Mouse (Mus musculus): ENCODE measurements around the gene Lyrm9.

Gene Lyrm9

GRCm38 (mm10) chr11:78815986-78816792 lies 10.2 kb upstream of the Lyrm9 start:
- no peak for DNase-seq (ENCODE audit: low spot score)

GRCm38 (mm10) chr11:78817311-78818022 lies 8.9 kb upstream of the Lyrm9 start:
- DNase-seq (ENCODE audit: low spot score), result no peak

GRCm38 (mm10) chr11:78820337-78821000 lies 5.9 kb upstream of the Lyrm9 start:
- DNase-seq (ENCODE audit: low spot score), result no peak

DNA sequence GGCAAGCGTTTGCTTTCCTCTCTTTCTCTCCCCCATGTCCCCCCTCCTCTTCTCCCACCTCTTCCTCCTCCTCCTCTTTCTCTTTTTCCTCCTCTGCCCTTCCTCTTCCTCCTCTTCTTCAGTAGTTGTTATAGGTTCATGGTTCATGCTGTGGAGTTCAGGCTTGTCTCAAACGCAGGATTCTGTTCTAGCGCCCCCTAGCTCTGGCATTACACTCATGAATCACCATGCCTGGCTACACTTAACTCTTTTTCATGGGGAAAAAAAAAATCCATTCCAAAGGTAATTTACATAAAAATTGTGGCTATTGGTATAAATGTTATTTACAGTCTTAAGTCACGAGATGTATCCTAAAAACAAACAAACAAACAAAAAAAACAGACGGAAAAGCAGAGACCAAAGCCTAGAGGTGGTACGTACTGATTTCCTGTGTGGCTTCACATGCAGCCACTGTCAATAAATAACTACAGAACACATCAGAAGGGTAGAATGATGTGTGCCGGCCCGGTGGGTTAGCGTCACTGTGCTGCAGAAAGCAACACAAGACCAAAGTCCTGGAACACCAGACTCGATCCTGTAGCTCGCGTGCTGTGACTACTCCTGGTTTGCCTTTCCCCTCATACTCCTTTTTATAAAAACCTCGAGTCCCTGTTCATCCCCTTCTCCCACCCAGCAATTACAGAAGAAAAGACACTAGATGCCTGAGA lies 3.4 kb upstream of the Lyrm9 start:
- peak; percentile 62 for DNase-seq (ENCODE audit: low spot score)

- DNase-seq (ENCODE audit: low spot score), result no peak
These were observed 1.2 kb downstream of the Lyrm9 start for GRCm38 (mm10) chr11:78827546-78827945.

GRCm38 (mm10) chr11:78828386-78828785 lies 2.0 kb downstream of the Lyrm9 start:
- peak; percentile 75 for DNase-seq (ENCODE audit: low spot score)

- no peak for DNase-seq (ENCODE audit: low spot score)
These were observed 3.0 kb downstream of the Lyrm9 start for GRCm38 (mm10) chr11:78829373-78829772.

DNA sequence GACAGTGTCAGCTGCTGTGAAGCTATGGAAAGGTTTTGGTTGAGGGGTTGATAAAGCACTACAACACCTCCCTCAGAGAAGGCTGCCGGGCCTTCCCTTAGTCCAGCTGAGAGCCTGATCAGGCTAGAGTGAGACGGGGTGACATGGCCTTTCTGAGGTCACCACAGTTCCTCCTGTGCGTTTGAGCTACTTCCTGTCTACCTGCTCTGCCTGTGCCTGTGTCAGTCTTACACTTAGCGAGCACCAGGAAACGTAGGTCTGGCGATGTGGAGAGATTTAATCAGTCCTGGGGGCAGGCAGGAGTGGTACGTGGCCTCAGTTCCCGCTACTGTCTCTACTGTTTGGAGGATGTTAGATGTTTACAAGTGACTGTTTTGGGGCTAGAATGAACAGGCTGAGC lies 3.8 kb downstream of the Lyrm9 start:
- no peak for DNase-seq (ENCODE audit: low spot score)

- DNase-seq (ENCODE audit: low spot score), result no peak
These were observed 5.3 kb downstream of the Lyrm9 start for GRCm38 (mm10) chr11:78831716-78832115.

DNA sequence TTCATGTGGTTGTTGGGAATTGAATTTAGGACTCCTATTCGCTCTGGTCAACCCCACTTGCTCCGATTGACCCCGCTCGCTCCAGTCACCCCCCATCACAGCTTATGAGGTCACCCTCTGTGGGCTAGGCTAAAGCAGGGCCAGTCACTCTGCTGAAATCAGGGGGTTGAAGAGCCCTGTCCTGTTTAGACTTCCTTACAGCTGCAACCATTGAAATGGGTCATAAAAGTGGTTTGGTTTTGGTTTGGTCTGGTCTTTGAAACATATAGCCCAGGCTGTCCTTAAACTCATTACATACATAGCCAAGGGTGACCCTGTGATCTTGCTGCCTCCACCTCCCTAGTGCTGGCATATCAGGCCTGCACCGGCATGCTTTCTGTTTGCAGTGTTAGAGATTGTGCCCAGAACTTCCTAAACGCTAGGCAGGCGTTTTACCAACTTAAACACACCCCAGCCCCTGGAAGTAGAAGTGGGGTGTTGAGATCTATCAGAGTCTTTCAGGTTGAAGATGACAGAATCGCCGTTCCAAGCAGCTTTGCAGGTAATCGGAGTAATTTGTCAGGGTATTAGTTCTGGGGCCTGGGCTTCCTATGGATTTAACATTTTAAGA lies 5.8 kb downstream of the Lyrm9 start:
- DNase-seq (ENCODE audit: low spot score), result no peak

DNA sequence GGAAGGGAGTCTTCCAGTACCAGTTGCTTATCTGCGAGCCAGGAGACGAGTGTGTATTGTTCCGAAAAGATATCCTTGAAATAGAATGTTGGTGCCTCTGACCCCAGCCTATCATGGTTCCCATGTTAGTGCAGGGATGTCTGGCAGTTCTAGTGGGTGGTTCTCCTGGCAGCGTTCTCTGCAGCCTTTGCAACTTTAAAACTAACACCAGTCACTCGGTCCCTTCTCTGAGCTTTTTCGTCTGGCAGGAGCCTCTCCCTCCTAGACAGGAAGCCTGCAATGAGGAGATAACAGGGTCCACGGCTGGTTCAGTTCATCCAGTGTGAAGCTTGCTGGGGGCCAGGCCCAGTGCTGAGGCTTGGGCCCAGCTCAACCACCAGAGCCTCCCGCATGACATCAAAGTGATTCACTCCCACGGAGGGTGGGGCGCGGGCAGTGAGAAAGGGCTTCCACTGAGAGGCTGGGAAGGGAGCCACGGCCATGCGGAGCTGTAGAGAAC lies 6.5 kb downstream of the Lyrm9 start:
- no peak for DNase-seq (ENCODE audit: low spot score)

GRCm38 (mm10) chr11:78836486-78836885 lies 10.1 kb downstream of the Lyrm9 start:
- no peak for DNase-seq (ENCODE audit: low spot score)

DNA sequence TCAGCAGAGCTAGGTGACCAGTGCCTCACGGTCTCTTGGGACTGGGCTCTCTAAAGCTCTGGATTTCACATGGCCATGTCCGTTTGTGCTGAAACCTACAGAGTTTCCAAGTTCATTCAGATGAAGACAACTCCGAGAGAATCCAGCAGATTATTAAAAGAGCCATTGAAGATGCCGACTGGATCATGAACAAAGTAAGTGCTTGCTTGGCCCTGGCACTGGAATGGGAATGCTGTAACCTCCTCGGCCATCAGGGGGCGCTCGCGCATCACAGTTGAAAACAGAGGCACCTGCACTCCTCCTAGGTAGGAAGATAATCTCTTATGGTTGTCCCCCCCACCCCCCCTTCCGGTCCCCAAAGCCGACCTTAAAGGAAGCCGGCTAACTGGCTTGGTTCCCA lies 11.6 kb downstream of the Lyrm9 start:
- peak; percentile 35 for DNase-seq (ENCODE audit: low spot score)

DNA sequence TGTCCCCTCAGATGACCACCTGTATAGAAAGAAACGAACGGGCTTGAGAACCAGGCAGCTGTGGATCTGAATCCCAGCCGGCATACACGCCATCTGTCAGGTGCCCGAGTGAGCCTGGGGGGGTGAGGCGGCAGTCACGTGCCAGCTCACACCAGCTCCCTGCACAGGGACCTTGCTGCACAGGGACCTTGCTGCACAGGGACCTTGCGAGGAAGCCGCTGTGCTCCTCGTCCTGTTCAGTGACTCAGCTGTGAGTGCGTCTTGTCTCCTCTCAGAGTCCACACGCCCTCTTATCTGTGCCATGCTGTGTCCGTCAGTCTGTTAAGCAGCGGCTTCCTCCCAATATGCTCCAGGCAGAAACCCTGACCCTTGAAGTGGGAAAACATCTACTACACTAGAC lies 13.1 kb downstream of the Lyrm9 start:
- no peak for DNase-seq (ENCODE audit: low spot score)

GRCm38 (mm10) chr11:78840141-78840540 lies 13.8 kb downstream of the Lyrm9 start:
- DNase-seq (ENCODE audit: low spot score), result no peak

DNA sequence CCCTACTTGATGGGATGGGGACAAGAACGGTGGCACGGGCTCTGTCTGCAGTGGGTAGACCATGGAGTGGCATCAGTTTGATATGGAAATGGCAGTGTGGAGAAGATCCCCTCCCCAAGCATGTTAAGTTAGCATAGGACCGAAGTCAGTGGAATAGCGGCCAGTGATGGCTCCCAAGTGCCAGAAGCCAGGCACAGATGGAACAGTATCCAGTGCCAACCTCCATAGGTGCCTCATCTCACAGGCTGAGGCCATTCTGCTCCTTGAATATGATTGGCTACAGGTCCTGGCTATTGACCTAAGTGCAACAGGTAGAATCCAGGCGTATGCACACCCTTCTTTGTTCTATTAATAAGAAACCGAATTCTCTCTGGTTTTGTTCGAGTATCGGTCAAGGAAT lies 15.6 kb downstream of the Lyrm9 start:
- no peak for DNase-seq (ENCODE audit: low spot score)

DNA sequence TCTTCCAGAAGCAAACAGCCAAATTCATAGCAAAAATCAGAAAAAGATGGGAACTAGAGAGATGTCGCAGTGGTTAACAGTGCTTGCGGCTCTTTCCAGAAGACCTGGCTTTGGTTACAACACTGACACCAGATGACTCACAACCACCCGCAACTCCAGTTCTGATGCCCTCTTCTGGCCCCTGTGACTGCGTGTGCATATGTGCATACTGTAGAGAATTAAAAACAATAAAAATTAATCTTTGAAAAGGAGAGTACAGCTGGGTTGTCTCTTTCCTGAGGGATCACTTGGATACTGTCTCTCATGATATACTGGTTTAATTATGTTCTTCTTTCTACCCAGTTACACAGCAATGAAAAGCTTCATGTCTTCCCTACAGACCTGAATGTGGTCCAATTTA lies 20.2 kb downstream of the Lyrm9 start:
- DNase-seq (ENCODE audit: low spot score), result peak; percentile 10

- no peak for DNase-seq (ENCODE audit: low spot score)
These were observed 21.8 kb downstream of the Lyrm9 start for GRCm38 (mm10) chr11:78847884-78848848.

DNA sequence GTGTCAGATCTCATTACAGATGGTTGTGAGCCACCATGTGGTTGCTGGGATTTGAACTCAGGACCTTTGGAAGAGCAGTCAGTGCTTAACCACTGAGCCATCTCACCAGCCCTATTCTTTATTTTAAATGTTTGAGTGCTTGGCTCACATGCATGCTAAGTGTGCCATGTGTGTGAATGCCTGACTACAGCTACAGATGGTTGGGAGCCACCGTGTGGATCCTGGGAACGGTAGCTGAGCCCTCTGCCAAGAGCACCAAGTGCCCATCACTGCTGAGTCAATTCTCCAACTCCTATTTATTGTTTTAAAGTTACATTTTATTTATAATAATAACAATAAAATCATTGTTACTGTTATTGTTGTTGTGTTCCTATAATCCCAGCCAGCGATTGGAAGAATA lies 23.5 kb downstream of the Lyrm9 start:
- DNase-seq (ENCODE audit: low spot score), result no peak

DNA sequence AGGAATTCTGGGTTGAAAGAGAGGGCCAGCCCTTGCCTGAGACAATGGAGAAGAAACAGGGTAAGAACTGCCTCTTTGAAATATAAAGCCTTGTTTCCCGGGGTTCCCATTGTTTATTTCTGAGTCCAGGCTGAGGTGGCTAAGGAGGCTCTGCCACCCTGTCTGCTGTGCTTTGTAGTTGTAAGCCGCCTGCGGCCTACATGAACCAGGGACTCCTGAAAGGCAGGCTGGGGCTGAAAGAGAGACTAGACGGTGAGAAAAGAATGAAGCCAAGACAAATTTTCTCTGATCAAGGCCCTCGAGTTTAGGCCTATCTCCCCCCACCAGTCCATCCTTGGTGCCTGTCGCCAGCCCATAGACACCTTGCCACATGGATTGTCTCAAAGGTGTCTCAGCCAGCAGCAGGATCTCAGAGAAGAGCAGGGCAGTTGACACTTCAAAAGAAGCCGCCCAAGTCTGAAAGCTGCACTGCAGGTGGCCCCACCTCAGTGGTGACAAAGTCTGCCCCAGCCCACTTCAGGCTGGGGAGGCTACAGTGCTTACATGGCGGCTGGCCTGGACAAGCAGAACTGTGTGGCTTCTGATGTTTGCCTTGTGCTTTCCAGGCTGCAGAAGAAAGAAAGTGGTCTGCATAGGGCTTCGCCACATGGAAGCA lies 25.0 kb downstream of the Lyrm9 start:
- no peak for DNase-seq (ENCODE audit: low spot score)

All from adipocyte (in vitro differentiated cells).